Mouse (Mus musculus) T-helper 17 cell (primary cell): ENCODE results near the gene Nvl.

Experiments
- in situ Hi-C, 2 experiments: fragments of 300-600 bp; cut with MboI, MseI; formaldehyde crosslinking; loops; 1 replicate in 1 of 2; 2 replicates in 1 of 2; pipeline ENCODE4 v1.15.1; 2025; ENCODE audit warnings: high pct_unique_total_duplicates in 2 of 2

Gene Nvl

DNA sequence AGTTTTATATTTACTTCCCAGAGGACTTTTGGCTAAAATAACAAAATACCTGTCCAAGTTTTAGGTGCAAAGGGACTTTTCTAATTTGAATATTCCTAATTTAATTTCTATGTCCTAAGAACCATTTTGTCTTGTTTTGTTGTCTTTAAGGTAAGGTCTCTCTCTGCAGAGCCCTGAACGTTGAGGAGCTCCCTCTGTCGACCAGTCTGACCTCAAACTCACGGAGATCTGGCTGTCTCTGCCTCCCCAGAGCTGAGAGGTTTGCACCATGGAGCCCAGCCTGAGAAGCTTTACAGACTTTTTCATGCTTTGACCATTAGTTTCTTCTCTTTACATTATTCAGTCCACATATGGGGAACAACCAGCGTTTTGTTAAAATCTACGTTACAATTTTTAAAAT is 70.9 kb downstream of the Nvl start:
- in situ Hi-C loops: no loop called here

DNA sequence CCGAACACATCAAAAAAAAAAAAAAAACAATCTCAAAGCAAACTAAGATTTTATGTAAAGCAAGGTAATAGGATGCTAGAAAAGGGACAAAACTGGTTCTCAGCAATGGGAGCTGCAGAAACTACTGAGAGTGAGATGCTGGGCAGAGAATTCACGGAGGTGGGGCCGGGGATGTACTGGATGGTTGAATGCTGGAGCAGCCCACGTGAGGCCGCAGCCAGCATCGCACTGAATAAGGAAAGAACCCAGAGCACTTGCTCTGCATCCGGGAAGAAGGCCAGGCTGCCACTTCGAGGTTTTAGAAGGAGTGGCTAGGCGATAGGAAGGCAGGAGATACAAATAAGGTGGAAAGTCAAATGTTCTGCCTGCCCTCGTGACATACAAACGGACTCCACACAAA is 74.3 kb downstream of the Nvl start:
- in situ Hi-C loops: no loop called here

DNA sequence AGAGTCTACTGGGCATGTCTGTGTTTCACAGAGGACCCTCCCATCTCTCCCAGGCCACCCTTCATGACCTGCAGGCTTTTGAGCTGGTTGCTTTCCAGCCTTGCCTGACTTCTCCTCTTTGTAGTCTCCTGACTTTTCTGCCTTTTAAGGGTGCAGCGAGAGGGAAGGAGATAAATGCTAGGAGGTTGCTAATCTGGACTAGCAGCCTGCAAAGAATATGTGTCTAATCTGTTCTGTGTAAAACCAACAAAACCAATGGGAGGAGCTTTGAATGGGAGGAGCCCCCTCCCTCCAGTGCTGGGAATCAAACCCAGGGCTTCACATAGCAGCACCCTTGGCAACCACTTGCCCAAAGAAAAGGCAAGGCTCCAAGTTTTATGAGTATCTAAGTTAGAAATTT is 75.7 kb downstream of the Nvl start:
- in situ Hi-C loops: no loop called here

DNA sequence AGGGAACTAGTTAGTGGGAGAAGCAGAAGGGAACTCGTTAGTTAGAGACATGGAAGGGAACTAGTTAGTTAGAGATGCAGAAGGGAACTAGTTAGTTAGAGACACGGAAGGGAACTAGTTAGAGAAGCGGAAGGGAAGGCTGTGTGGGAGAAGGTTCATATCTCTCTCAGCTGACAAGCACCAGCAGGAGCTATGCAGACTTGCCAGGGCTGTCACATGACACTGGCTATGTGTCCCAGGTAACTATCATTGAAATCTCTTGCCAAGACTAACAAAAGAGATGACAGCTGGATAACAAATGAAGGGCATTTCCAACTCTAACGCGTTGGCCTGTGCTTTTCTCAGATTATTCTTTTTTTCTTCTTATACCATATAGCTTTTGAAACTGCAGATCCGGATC is 79.4 kb downstream of the Nvl start:
- in situ Hi-C loops: no loop called here

DNA sequence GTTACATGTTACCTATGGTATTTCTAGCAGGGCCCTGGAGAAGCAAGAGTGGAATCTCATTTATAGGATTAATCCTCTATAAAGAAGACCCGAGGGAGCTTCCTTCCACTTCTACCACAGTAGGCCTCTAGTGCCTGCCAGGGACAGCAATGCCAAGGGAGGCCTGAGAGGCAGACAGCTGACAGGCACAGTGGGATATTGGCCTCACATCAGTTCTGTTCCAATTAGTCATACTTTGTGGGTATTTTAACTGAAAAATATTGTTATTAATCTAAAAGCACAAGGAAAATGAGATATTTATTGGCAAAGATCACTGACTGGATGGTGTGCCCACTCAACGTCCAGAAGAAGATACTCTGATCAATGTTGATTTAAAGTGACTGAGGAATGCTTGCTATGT is 80.0 kb downstream of the Nvl start:
- in situ Hi-C loops: no loop called here

DNA sequence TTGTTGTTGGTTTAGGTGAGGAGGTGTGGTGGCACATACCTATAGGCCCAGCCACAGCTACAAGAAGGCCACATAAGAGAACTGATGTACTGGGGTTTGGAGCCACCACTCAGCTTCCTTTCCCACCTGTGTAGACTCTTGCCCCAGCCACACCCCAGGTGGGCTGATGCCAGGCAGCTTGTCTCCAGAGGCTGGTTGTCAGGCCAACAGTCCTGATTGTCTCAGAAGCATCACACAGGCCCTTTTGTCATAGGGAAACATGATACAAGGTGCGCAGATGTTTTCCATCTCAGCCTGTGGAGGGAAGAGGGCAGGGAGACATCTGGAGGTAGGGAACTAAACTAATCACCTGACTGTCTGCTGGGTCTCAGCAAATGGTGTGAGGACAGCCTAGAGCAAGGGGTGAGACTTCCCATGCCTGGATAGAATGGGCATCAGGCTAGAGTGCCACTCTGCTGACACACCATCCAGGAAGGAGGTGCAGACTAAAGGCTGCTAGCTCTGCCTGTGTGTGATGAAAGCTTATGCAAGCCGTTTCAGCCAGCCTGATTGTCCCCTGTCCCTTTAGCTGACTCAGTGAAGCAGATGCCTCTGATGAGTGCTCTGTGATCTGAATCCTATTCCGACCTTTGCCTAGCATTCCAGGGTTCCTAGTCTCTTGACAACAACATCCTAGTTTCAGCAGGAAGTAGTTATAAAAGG is 82.1 kb downstream of the Nvl start:
- in situ Hi-C loops: no loop called here

DNA sequence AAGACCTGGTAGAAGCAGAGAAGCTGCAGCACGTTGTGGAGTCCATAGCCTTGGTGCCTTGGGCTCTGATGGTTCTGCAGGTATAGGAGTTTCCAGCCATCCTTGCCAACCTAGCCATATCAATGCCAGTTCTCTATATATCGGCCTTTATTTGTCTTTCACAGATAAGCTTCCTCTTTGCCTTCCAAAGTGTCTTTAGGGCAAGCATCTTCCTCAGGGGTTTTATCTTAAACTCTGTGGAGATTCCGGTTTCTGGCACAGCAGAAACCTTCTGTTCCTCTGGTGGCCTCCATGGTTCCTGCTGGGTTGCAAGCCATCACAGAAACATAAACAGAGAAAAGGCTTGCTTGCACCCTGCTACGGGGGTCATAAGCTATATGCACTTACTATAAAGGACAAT is 91.1 kb downstream of the Nvl start:
- in situ Hi-C loops: no loop called here

DNA sequence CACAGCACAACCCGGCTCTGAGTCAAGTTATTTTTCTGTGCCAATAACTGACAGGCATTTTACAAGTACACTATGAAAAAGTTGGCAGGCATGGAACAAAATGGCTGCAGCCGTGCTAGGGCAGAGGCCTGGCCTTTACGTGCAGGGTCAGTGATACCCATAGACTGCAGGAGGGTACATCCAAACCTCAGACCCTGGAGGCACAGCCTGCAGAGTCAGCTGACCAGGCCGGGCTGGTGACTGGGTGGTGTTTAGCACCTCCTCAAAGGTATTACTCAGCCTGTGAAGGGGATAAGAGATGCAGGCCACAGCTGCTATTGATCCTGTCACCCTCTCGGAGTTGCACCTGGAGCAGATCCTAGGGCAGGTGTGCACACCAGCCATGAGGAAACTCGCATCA is 93.1 kb downstream of the Nvl start, which contains the start of gene 9130409I23Rik:
Gene 9130409I23Rik, plus strand, starts transcription at position 301 of the 400 bp plus-strand sequence.
- in situ Hi-C loops: no loop called here

DNA sequence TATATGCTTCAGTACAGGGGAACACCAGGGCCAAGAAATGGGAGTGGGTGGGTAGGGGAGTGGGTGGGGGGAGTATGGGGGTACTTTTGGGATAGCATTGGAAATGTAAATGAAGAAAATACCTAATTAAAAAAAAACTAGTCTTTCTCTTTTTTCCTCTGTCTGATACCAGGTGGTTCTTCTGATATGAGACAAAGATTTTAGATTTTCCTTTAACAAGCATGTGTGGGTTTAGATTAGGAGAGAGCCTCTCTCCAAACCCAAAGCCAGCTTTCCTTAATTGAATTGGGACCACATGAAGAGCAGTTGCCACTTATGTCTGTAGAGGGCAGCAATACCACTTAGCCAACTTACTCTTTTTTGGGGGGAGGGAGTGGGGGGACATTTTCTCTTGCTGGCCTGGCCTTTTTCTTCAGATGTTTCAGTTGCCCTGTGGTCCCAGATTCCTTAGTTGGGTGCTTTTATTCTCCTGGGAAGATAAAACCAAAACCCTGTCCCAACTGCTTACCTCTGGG is 94.6 kb downstream of the Nvl start:
- in situ Hi-C loops: no loop called here

DNA sequence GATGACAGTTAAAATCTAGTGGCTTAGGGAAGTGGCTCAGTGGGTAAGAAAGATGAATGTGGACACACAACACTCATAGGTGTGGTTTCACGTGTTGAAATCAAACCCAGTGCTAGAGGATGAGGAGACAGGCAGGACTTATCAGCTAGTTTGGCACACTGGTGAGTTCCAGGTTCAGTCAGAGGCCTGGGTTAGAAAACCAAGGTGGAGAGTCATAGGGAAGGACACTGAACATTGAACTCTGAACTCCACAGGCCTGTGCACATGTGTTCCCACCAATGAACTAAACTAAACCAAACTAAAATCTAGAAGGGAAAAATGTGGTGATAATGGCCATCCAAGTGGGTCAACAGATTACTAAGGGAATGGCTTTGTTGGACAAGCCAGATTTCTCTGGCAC is 96.5 kb downstream of the Nvl start:
- in situ Hi-C loops: no loop called here

DNA sequence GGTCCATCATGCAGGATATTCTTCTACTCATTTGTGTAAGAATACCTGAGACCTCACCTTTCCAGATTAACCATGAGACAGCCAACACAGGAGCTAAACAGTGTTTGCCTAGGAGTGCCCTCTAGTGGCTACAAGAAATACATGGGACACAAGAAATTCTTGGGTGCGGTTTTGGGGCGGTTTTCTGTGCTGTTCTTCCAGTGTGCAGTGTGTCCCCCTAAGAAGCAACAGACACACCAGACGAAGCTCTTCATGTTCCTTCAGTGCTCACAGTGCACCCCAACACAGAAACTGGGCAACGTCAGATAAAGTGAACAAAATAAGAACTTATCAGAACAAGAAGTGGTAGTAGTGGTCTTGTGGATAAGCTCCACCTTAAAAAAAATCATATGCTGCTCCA is 104.4 kb downstream of the Nvl start:
- in situ Hi-C loops: no loop called here

DNA sequence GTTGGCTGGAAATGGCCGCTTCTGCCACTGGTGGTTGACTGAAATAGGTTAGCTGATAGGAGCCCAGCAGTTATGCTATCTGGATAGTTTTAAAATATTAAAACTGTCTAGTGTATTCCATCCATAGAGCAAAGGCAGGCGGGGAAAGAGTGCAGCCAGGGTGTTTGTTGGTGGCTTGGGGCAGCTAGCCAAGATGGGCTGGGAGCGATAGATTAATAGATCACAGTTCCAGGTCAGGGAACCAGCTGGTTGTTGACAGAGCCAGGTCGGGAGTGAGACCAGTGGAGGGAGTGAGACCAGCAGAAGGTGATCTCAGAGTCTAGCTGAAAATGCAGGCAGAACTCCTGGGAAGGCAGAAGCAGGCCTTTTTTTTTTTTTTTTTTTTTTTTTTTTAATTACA is 106.4 kb downstream of the Nvl start:
- in situ Hi-C loops: no loop called here
